Mouse (Mus musculus): ENCODE data around the gene Taar8a. TPM values are rescaled to one million over a fixed set of nuclear protein-coding genes. Genes with fewer than 3 reads are reported as not detected.
"Not testable (repeated sequence)": the region's sequence is repeated elsewhere in the genome, so short reads cannot be mapped to it uniquely, and the experiment has no call there.

The Taar8a gene
- polyA plus RNA-seq, 1 experiment: not detected

DNA sequence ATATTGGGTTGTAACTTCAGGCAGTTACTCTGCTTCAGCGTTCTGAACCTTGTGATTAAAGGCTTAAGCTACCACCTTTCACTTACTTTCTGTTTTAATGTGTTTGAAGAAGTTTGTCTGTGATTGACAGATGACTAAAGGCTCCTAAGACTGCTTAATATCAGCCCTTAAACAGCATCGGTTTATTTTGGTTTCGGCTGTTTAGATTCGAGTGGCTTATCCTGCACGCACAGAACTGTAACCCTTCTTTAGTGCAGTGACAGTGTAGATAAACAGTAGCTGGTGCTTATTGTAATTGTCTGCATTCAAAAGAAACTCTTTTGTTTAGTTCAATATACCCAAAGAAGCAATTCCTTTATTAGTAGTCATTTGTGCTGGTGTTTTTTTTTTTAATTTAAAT, 24.3 kb upstream of the Taar8a start:
- Histone ChIP-seq H3K36me3 (ENCODE audit: control insufficient read depth, insufficient read depth) (no peaks in the 10 kb centered on the region), H3K27me3 (ENCODE audit: control insufficient read depth, insufficient read depth, insufficient read length) (no peaks in the 10 kb centered on the region), H3K79me2 (ENCODE audit: control insufficient read depth, insufficient read depth) (no peaks in the 10 kb centered on the region), H3K4me3 (no peak overlapping the region), H3ac (ENCODE audit: control insufficient read depth, insufficient read length) (no peak overlapping the region), H3K4me2 (ENCODE audit: low read depth) (no peak overlapping the region)
- TF ChIP-seq MAX (IDR thresholded peaks at IDR 0.05; ENCODE audit: low read depth) (no peak), POLR2AphosphoS2 (IDR thresholded peaks at IDR 0.05; ENCODE audit: insufficient read length, low read depth) (no peak), POLR2A (IDR thresholded peaks at IDR 0.05; ENCODE audit: insufficient read length, low read depth) (no peak), TCF3 (IDR thresholded peaks at IDR 0.05; ENCODE audit: insufficient read length, low read depth) (no peak)

DNA sequence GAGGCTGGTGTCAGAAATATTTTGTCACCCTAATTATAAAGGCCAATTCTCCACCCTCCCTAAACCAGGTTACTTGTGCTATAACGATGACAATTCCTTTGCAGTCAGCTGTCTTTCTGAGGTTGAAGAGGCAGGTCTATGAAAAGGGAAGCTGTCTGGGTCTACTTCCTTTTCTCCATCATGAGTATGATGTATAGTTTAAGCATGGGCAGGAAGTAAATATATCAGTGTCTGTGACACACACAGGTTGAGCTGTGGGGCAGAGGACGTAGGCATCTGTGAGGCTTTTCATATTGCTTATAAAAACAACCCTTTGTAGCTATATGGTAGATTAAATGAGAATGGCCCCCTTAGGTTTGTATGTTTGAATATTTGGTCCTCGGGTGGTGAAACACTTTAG, 17.3 kb upstream of the Taar8a start:
- H3K27me3 ChIP-seq (ENCODE audit: control insufficient read depth, insufficient read depth, insufficient read length): no peaks in the 10 kb centered on the region
- H3K4me3 ChIP-seq: no peak overlapping the region
- TF ChIP-seq E2F4 (IDR thresholded peaks at IDR 0.05; ENCODE audit: insufficient read depth) (no peak), TCF3 (IDR thresholded peaks at IDR 0.05; ENCODE audit: insufficient read length, low read depth) (no peak), POLR2A (IDR thresholded peaks at IDR 0.05; ENCODE audit: insufficient read length, low read depth) (no peak), MYOG (IDR thresholded peaks at IDR 0.05; ENCODE audit: control insufficient read depth in 1 of 3, insufficient read depth in 1 of 3, insufficient read length in 2 of 3, low read depth in 2 of 3) (no peak)
- no peak overlapping the region for H3K4me2 ChIP-seq (ENCODE audit: low read depth)
- H3K36me3 ChIP-seq (ENCODE audit: control insufficient read depth, insufficient read depth): no peaks in the 10 kb centered on the region
- H3K79me2 ChIP-seq (ENCODE audit: control insufficient read depth, insufficient read depth): no peaks in the 10 kb centered on the region
- no peak overlapping the region for H3ac ChIP-seq (ENCODE audit: control insufficient read depth, insufficient read length)

DNA sequence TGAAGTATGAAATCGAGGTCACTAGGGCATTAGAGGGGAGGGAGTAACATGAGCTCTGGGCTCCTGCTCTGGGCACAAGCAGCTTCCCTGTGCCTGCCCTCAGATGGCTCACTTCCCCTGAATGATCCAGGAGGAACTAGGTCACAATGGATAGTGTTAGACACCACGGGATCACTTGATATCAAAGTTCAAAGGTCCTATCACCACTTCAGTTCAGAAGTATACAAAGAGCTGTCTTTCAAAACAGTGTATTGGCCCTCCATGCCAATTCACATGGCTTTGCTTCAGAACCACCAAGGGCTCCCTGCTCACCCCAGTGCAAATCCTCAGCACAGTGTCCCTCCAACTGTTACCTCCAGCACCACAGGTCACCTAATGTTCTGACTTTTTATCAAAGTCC, 1.5 kb upstream of the Taar8a start:
- H3K27me3 ChIP-seq (ENCODE audit: control insufficient read depth, insufficient read depth, insufficient read length); H3K79me2 ChIP-seq (ENCODE audit: control insufficient read depth, insufficient read depth); H3K4me3 ChIP-seq; H3K4me2 ChIP-seq (ENCODE audit: low read depth); H3K36me3 ChIP-seq (ENCODE audit: control insufficient read depth, insufficient read depth); H3ac ChIP-seq (ENCODE audit: control insufficient read depth, insufficient read length): not testable (repeated sequence)

DNA sequence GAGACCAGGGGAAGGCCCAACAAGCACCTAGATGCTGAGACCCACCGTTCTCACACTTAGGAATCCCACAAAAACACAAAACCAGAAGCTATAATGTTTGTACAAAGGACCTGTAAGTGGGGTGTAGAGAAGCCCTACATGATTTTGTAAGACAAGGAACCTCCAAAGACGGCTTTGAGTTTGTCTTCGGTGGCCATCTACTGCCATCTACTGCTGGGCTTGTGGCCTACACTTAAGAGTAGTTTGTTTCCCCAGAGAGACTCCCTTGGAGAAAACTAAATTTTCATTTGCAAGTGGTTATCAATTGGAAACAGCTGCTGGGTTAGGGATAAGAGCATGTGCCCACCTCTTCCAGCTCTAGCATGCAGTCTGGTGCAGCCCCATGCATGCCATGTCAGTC, 3.9 kb downstream of the Taar8a start:
- no peak overlapping the region for H3K4me3 ChIP-seq
- no peak overlapping the region for H3K4me2 ChIP-seq (ENCODE audit: low read depth)
- no peak for TF ChIP-seq POLR2A (IDR thresholded peaks at IDR 0.05; ENCODE audit: insufficient read length, low read depth)
- no peak for TF ChIP-seq POLR2AphosphoS2 (IDR thresholded peaks at IDR 0.05; ENCODE audit: insufficient read length, low read depth)
- TF ChIP-seq REST (IDR thresholded peaks at IDR 0.05; ENCODE audit: insufficient read depth, insufficient read length): no peak
- TF ChIP-seq TCF3 (IDR thresholded peaks at IDR 0.05; ENCODE audit: insufficient read length, low read depth): no peak
- no peak for TF ChIP-seq SRF (IDR thresholded peaks at IDR 0.05; ENCODE audit: control insufficient read depth, insufficient read length, low read depth)
- no peak for TF ChIP-seq MYOG (IDR thresholded peaks at IDR 0.05; ENCODE audit: control insufficient read depth in 1 of 3, insufficient read depth in 1 of 3, insufficient read length in 2 of 3, low read depth in 2 of 3)
- TF ChIP-seq MYOD1 (IDR thresholded peaks at IDR 0.05; ENCODE audit: control insufficient read depth in 1 of 3, insufficient read length in 2 of 3, low read depth in 2 of 3): no peak
- TF ChIP-seq USF1 (IDR thresholded peaks at IDR 0.05; ENCODE audit: low read depth): no peak
- TF ChIP-seq CEBPB (IDR thresholded peaks at IDR 0.05; ENCODE audit: insufficient read depth, poor library complexity, severe bottlenecking): no peak
- TF ChIP-seq E2F4 (IDR thresholded peaks at IDR 0.05; ENCODE audit: insufficient read depth): no peak
- TF ChIP-seq MAX (IDR thresholded peaks at IDR 0.05; ENCODE audit: low read depth): no peak
- no peak for TF ChIP-seq TCF12 (IDR thresholded peaks at IDR 0.05; ENCODE audit: insufficient read depth, poor library complexity, severe bottlenecking)
- no peak overlapping the region for H3ac ChIP-seq (ENCODE audit: control insufficient read depth, insufficient read length)
- no peaks in the 10 kb centered on the region for H3K36me3 ChIP-seq (ENCODE audit: control insufficient read depth, insufficient read depth)
- peaks cover under 1% of the 10 kb centered on the region for H3K27me3 ChIP-seq (ENCODE audit: control insufficient read depth, insufficient read depth, insufficient read length)
- H3K79me2 ChIP-seq (ENCODE audit: control insufficient read depth, insufficient read depth): no peaks in the 10 kb centered on the region

DNA sequence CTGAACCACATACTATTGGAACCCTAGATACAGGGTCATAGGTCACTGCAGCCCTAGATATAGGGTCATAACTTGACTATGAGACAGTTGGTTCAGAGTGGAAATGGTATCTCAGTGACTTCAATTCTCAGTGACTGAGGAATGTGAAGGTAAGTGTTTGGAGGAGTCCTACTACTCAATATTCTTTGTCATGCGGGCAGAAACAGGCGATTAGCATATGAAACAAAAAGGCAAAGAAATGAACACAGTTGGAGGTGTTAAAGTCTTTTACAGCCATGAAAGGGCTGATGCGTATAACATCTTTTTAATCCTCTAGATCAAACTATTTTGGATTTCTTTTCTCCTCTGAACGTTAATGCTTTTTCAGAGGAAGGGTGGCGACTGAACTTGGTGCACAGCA, 9.6 kb downstream of the Taar8a start:
- Histone ChIP-seq H3K4me3 (no peak overlapping the region), H3K79me2 (ENCODE audit: control insufficient read depth, insufficient read depth) (no peaks in the 10 kb centered on the region), H3K4me2 (ENCODE audit: low read depth) (no peak overlapping the region), H3K36me3 (ENCODE audit: control insufficient read depth, insufficient read depth) (no peaks in the 10 kb centered on the region), H3ac (ENCODE audit: control insufficient read depth, insufficient read length) (no peak overlapping the region), H3K27me3 (ENCODE audit: control insufficient read depth, insufficient read depth, insufficient read length) (peaks cover 5% of the 10 kb centered on the region)
- TF ChIP-seq POLR2A (IDR thresholded peaks at IDR 0.05; ENCODE audit: insufficient read length, low read depth) (no peak), USF1 (IDR thresholded peaks at IDR 0.05; ENCODE audit: low read depth) (no peak), MYOD1 (IDR thresholded peaks at IDR 0.05; ENCODE audit: control insufficient read depth in 1 of 3, insufficient read length in 2 of 3, low read depth in 2 of 3) (no peak), CEBPB (IDR thresholded peaks at IDR 0.05; ENCODE audit: insufficient read depth, poor library complexity, severe bottlenecking) (no peak), E2F4 (IDR thresholded peaks at IDR 0.05; ENCODE audit: insufficient read depth) (no peak), SRF (IDR thresholded peaks at IDR 0.05; ENCODE audit: control insufficient read depth, insufficient read length, low read depth) (no peak), MYOG (IDR thresholded peaks at IDR 0.05; ENCODE audit: control insufficient read depth in 1 of 3, insufficient read depth in 1 of 3, insufficient read length in 2 of 3, low read depth in 2 of 3) (no peak), MAX (IDR thresholded peaks at IDR 0.05; ENCODE audit: low read depth) (no peak), REST (IDR thresholded peaks at IDR 0.05; ENCODE audit: insufficient read depth, insufficient read length) (no peak), TCF12 (IDR thresholded peaks at IDR 0.05; ENCODE audit: insufficient read depth, poor library complexity, severe bottlenecking) (no peak), POLR2AphosphoS2 (IDR thresholded peaks at IDR 0.05; ENCODE audit: insufficient read length, low read depth) (no peak), TCF3 (IDR thresholded peaks at IDR 0.05; ENCODE audit: insufficient read length, low read depth) (no peak)

All from myocyte (in vitro differentiated cells).